Mouse (Mus musculus): Measurements from ENCODE around the gene Ddx11. TPM values are rescaled to one million over a fixed set of nuclear protein-coding genes. Genes with fewer than 3 reads are reported as not detected.

Gene Ddx11
- polyA plus RNA-seq, 1 experiment from 2014 or later = 8.7 TPM

- ATAC-seq = no peak
- Histone ChIP-seq H3K27me3 (replicated peaks; ENCODE audit: control insufficient read depth, insufficient read depth, low read length) (0 out of 2 replicates have a peak, but pooled peaks cover 2% of the 10 kb centered on the region), H3K9ac (replicated peaks; ENCODE audit: low read depth, low read length) (no peak overlapping the region), H3K4me3 (replicated peaks; ENCODE audit: low read length) (no peak overlapping the region), H3K27ac (ENCODE audit: low read length) (no peak overlapping the region), H3K36me3 (ENCODE audit: control insufficient read depth, insufficient read depth) (no peaks in the 10 kb centered on the region), H3K4me2 (ENCODE audit: low read length) (no peak overlapping the region), H3K9me3 (ENCODE audit: control insufficient read depth, low read length) (no peaks in the 10 kb centered on the region), H3K4me1 (replicated peaks; ENCODE audit: control insufficient read depth, insufficient read depth, low read length) (peaks cover 15% of the 10 kb centered on the region)
- 85% methylated on average over 4 of the region's 4 CpGs for WGBS
Measured at GRCm38 (mm10) chr17:66108198-66108597, 15.1 kb upstream of the Ddx11 start.

- 51% methylated on average over 6 of the region's 6 CpGs for WGBS
- no peak for ATAC-seq
- no peaks in the 10 kb centered on the region for H3K9me3 ChIP-seq (ENCODE audit: control insufficient read depth, low read length)
- H3K9ac ChIP-seq (replicated peaks; ENCODE audit: low read depth, low read length) = peak overlapping the region; percentile 90
- H3K27ac ChIP-seq (ENCODE audit: low read length) = no peak overlapping the region
- H3K4me1 ChIP-seq (replicated peaks; ENCODE audit: control insufficient read depth, insufficient read depth, low read length) = peaks cover 15% of the 10 kb centered on the region
- 0 out of 2 replicates have a peak, but pooled peaks cover 2% of the 10 kb centered on the region for H3K27me3 ChIP-seq (replicated peaks; ENCODE audit: control insufficient read depth, insufficient read depth, low read length)
- H3K4me3 ChIP-seq (replicated peaks; ENCODE audit: low read length) = peak overlapping the region; percentile 92
- H3K4me2 ChIP-seq (ENCODE audit: low read length) = peak overlapping the region; percentile 75
- peaks cover 11% of the 10 kb centered on the region for H3K36me3 ChIP-seq (ENCODE audit: control insufficient read depth, insufficient read depth)
Measured at GRCm38 (mm10) chr17:66110746-66111145, 12.6 kb upstream of the Ddx11 start.

- H3K4me1 ChIP-seq (replicated peaks; ENCODE audit: control insufficient read depth, insufficient read depth, low read length) = peaks cover 15% of the 10 kb centered on the region
- 0 out of 2 replicates have a peak, but pooled peaks cover 2% of the 10 kb centered on the region for H3K27me3 ChIP-seq (replicated peaks; ENCODE audit: control insufficient read depth, insufficient read depth, low read length)
- ATAC-seq = peak; percentile 98
- WGBS = under 1% methylated on average over 37 of the region's 41 CpGs
- H3K4me2 ChIP-seq (ENCODE audit: low read length) = peak within 1 kb of the TSS; percentile 75
- no peaks in the 10 kb centered on the region for H3K9me3 ChIP-seq (ENCODE audit: control insufficient read depth, low read length)
- H3K27ac ChIP-seq (ENCODE audit: low read length) = peak within 1 kb of the TSS; percentile 62
- peaks cover 13% of the 10 kb centered on the region for H3K36me3 ChIP-seq (ENCODE audit: control insufficient read depth, insufficient read depth)
- H3K9ac ChIP-seq (replicated peaks; ENCODE audit: low read depth, low read length) = peak within 1 kb of the TSS; percentile 90
- peak within 1 kb of the TSS; percentile 92 for H3K4me3 ChIP-seq (replicated peaks; ENCODE audit: low read length)
Measured at GRCm38 (mm10) chr17:66111402-66111959, 11.8 kb upstream of the Ddx11 start, which contains the start of gene Washc1. Gene Washc1, plus strand, starts transcription at chr17:66111545.

DNA sequence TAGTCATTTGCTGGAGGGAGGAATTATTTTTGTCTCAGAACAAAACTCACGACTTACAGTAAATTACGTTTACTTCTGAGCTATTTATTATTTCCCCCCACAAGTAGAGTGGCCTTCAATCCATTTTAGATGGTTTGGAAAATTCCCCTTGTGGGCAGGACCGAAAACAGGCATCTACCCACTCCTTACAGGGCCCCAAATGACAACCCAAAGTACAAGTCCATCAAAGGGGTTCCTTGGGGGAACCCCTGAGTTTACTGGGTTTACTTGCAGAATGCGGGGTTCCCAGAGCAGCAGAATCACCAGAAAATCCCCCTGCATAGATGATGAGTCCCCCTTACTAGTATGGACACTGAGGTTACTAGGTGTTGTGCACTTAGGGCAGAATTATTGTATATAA lies 11.2 kb upstream of the Ddx11 start:
- no peaks in the 10 kb centered on the region for H3K9me3 ChIP-seq (ENCODE audit: control insufficient read depth, low read length)
- peaks cover 15% of the 10 kb centered on the region for H3K4me1 ChIP-seq (replicated peaks; ENCODE audit: control insufficient read depth, insufficient read depth, low read length)
- H3K4me3 ChIP-seq (replicated peaks; ENCODE audit: low read length) = peak overlapping the region; percentile 92
- ATAC-seq = no peak
- H3K27ac ChIP-seq (ENCODE audit: low read length) = no peak overlapping the region
- H3K9ac ChIP-seq (replicated peaks; ENCODE audit: low read depth, low read length) = peak overlapping the region; percentile 90
- H3K4me2 ChIP-seq (ENCODE audit: low read length) = peak overlapping the region; percentile 75
- 43% methylated on average over 4 of the region's 4 CpGs for WGBS
- 0 out of 2 replicates have a peak, but pooled peaks cover 2% of the 10 kb centered on the region for H3K27me3 ChIP-seq (replicated peaks; ENCODE audit: control insufficient read depth, insufficient read depth, low read length)
- H3K36me3 ChIP-seq (ENCODE audit: control insufficient read depth, insufficient read depth) = peaks cover 18% of the 10 kb centered on the region

- no peak for ATAC-seq
- Histone ChIP-seq H3K4me2 (ENCODE audit: low read length) (no peak overlapping the region), H3K27me3 (replicated peaks; ENCODE audit: control insufficient read depth, insufficient read depth, low read length) (no peaks in the 10 kb centered on the region), H3K4me3 (replicated peaks; ENCODE audit: low read length) (no peak overlapping the region), H3K36me3 (ENCODE audit: control insufficient read depth, insufficient read depth) (peaks cover 29% of the 10 kb centered on the region), H3K9ac (replicated peaks; ENCODE audit: low read depth, low read length) (no peak overlapping the region), H3K9me3 (ENCODE audit: control insufficient read depth, low read length) (no peaks in the 10 kb centered on the region), H3K4me1 (replicated peaks; ENCODE audit: control insufficient read depth, insufficient read depth, low read length) (peaks cover 6% of the 10 kb centered on the region), H3K27ac (ENCODE audit: low read length) (no peak overlapping the region)
- WGBS = 79% methylated on average over 8 of the region's 8 CpGs
Measured at GRCm38 (mm10) chr17:66118991-66119390, 4.3 kb upstream of the Ddx11 start.

DNA sequence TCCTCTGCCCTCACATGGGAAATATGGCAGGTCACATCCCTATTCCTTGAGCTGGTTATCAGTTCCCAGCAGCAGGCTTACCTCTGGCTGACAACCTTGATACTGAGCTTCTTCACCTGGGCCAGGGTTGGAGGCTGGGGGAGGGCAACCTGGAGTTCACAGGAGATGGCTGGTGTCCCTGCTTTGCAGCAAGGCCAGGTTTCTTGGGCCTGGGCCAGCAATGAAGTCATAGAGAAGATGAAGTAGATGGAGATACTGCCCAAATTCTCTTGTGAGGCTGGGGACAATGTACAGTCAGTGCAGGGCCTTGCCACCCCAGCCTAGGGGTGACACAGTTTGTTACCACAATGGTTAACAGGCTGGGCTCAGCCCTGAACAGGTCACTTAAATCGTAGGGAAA lies 2.6 kb upstream of the Ddx11 start:
- no peaks in the 10 kb centered on the region for H3K27me3 ChIP-seq (replicated peaks; ENCODE audit: control insufficient read depth, insufficient read depth, low read length)
- no peaks in the 10 kb centered on the region for H3K9me3 ChIP-seq (ENCODE audit: control insufficient read depth, low read length)
- H3K4me2 ChIP-seq (ENCODE audit: low read length) = no peak overlapping the region
- WGBS = 95% methylated on average over 1 of the region's 1 CpGs
- no peak overlapping the region for H3K9ac ChIP-seq (replicated peaks; ENCODE audit: low read depth, low read length)
- ATAC-seq = no peak
- H3K4me1 ChIP-seq (replicated peaks; ENCODE audit: control insufficient read depth, insufficient read depth, low read length) = peaks cover 12% of the 10 kb centered on the region
- H3K4me3 ChIP-seq (replicated peaks; ENCODE audit: low read length) = no peak overlapping the region
- peaks cover 19% of the 10 kb centered on the region for H3K36me3 ChIP-seq (ENCODE audit: control insufficient read depth, insufficient read depth)
- no peak overlapping the region for H3K27ac ChIP-seq (ENCODE audit: low read length)

DNA sequence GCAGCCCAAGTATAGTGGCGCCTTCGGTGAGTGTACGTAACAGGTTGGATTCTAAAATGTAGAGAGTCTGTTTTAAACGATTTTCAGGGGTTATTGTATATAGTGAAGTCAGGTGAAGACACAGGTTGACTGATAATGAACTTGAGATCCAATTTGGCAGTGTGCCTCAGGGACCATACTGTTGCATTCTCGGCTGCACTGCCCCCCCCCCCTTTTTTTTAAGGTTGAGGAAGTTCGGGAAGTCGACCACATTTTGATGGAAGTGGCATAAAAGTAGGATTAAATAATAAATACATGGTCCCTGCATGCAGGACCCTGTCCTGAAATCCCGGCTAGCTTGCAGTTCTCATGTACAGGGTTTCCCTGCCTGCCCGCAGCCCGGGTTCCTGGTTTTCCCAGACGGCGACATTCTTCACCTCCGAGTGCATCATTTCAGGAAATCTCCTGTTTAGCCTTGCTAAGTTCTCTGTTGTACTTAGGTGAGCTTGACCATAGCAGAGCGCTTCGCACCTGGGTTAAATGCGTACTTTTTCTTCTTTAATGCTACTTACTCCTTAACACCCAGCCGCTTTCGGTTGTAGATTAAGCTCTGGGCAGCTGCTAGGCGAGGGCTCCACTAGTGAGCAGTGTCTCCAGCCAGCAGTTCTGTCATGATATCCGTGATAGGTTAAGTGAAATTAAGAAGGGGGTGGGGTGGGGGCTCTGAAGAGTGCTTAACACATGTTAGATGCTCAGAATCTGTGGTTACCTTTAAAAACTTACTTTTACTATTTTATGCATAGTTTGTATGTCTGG lies 693 bp downstream of the Ddx11 start:
- Histone ChIP-seq H3K9me3 (ENCODE audit: control insufficient read depth, low read length) (no peaks in the 10 kb centered on the region), H3K4me1 (replicated peaks; ENCODE audit: control insufficient read depth, insufficient read depth, low read length) (peaks cover 12% of the 10 kb centered on the region), H3K9ac (replicated peaks; ENCODE audit: low read depth, low read length) (peak overlapping the region; percentile 68), H3K4me3 (replicated peaks; ENCODE audit: low read length) (peak overlapping the region; percentile 94), H3K27ac (ENCODE audit: low read length) (no peak overlapping the region), H3K27me3 (replicated peaks; ENCODE audit: control insufficient read depth, insufficient read depth, low read length) (no peaks in the 10 kb centered on the region), H3K4me2 (ENCODE audit: low read length) (peak overlapping the region; percentile 70), H3K36me3 (ENCODE audit: control insufficient read depth, insufficient read depth) (0 out of 2 replicates have a peak, but pooled peaks cover 4% of the 10 kb centered on the region)
- ATAC-seq = 0 out of 2 replicates have a peak, but pooled peaks have one; percentile 18
- under 1% methylated on average over 20 of the region's 20 CpGs for WGBS

DNA sequence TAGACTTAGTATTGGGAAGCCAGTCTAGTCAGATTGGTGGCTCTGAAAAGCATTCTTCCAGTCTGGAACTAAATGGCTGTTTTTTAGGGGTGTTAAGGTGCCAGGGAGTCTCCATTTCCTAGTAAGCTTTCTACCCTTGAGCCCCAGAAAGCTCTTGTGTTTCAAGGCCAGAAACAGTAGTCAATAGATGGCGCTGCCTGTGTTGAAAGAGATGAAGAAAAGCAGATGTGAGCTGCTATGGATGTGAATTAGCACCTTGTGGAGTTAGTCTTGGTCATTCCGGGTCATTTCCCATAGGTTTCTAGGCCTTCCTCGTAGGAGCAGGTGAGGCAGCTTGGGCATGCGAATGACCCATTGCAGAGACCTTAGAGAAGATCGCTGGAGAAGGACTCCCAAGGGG lies 1.9 kb downstream of the Ddx11 start:
- Histone ChIP-seq H3K4me2 (ENCODE audit: low read length) (no peak overlapping the region), H3K9me3 (ENCODE audit: control insufficient read depth, low read length) (no peaks in the 10 kb centered on the region), H3K4me3 (replicated peaks; ENCODE audit: low read length) (no peak overlapping the region), H3K4me1 (replicated peaks; ENCODE audit: control insufficient read depth, insufficient read depth, low read length) (peaks cover 12% of the 10 kb centered on the region), H3K27me3 (replicated peaks; ENCODE audit: control insufficient read depth, insufficient read depth, low read length) (no peaks in the 10 kb centered on the region), H3K9ac (replicated peaks; ENCODE audit: low read depth, low read length) (no peak overlapping the region), H3K36me3 (ENCODE audit: control insufficient read depth, insufficient read depth) (no peaks in the 10 kb centered on the region), H3K27ac (ENCODE audit: low read length) (no peak overlapping the region)
- no peak for ATAC-seq
- WGBS = 74% methylated on average over 5 of the region's 5 CpGs

GRCm38 (mm10) chr17:66130371-66130770 lies 7.1 kb downstream of the Ddx11 start:
- Histone ChIP-seq H3K4me1 (replicated peaks; ENCODE audit: control insufficient read depth, insufficient read depth, low read length) (peaks cover 1% of the 10 kb centered on the region; the same call in 1 of the 2 replicates), H3K9me3 (ENCODE audit: control insufficient read depth, low read length) (0 out of 2 replicates have a peak, but pooled peaks cover 2% of the 10 kb centered on the region), H3K9ac (replicated peaks; ENCODE audit: low read depth, low read length) (no peak overlapping the region), H3K4me3 (replicated peaks; ENCODE audit: low read length) (no peak overlapping the region), H3K36me3 (ENCODE audit: control insufficient read depth, insufficient read depth) (peaks cover 11% of the 10 kb centered on the region), H3K4me2 (ENCODE audit: low read length) (no peak overlapping the region), H3K27ac (ENCODE audit: low read length) (no peak overlapping the region), H3K27me3 (replicated peaks; ENCODE audit: control insufficient read depth, insufficient read depth, low read length) (no peaks in the 10 kb centered on the region)
- 86% methylated on average over 9 of the region's 9 CpGs for WGBS
- no peak for ATAC-seq

Data from forebrain, embryonic 16.5 days (tissue).